8 mouse cellular contexts compared by ENCODE assay signal in the genomic region with DNA sequence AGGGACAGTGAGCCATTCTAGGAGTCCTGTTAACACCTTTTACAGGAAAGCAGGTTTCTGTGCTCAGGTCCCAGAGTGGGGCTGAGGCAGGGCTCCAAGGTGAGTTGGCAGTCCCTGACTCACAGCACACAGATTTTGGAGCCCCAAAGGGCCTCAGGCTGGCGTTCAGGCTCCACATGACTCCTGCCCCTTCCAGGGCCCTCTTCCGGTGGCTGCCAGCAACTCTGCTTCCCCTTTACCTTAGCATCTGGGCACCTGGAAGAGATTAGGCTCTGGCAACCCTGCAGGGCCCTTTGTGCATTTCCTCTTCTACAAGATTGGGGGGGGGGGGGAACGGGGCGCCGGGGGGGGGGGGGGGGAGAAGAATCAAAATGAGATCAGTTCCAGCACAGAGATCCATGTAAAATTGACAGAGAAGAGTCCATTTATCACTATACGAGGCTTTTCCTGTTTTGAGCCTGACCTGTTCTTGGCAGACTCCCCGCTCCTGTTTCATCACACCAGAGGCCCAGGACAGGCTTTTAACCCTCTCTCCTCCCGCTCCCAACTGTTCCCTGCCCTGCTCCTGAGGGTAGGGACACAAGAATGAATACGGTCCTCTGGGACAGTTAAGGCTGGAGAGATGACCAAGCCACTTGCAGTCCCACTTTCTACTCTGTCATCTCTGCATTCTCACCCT.
DNase-seq lines count a peak whose midpoint lies in the region; TF ChIP-seq lines count a peak whose summit lies in the region.
"Had no signal": no experiment of that assay in that cellular context is flagged by ENCODE, and none has a peak within 500 bp of the region (broad histone marks: within the 10 kb centered on the region; RNA-seq: fewer than 3 reads in every experiment).

No protein-coding gene starts in this region.

- no peak overlapping the region for H3K27ac ChIP-seq in MEL (ENCODE audit: control insufficient read depth, low read depth, low read length)
- H3K27ac ChIP-seq in thymus, adult 2 months (ENCODE audit: control insufficient read depth, insufficient read depth, low read length): no peak overlapping the region
- H3K27ac ChIP-seq: midbrain, embryonic 12.5 days had no signal

- no peak overlapping the region for H3K4me3 ChIP-seq in MEL (ENCODE audit: control insufficient read depth in 1 of 2, insufficient read depth in 1 of 2, low read depth in 2 of 2, low read length in 2 of 2)
- no peak overlapping the region for H3K4me3 ChIP-seq in thymus, adult 2 months (ENCODE audit: control insufficient read depth, insufficient read depth, low read length)
- H3K4me3 ChIP-seq: midbrain, embryonic 12.5 days had no signal

- H3K36me3 ChIP-seq in MEL (ENCODE audit: control insufficient read depth in 1 of 2, insufficient read depth in 2 of 2, low read length in 2 of 2): no peaks in the 10 kb centered on the region
- H3K36me3 ChIP-seq in thymus, adult 2 months (ENCODE audit: control insufficient read depth, insufficient read depth, low read length): no peaks in the 10 kb centered on the region
- H3K36me3 ChIP-seq: midbrain, embryonic 12.5 days had no signal

- H3K9ac ChIP-seq in MEL (ENCODE audit: control insufficient read depth, low read depth, low read length, poor library complexity, severe bottlenecking): no peak overlapping the region
- H3K9ac ChIP-seq: midbrain, embryonic 12.5 days had no signal

- no peak for TF ChIP-seq EP300 in MEL (IDR thresholded peaks at IDR 0.05; ENCODE audit: low read depth in 1 of 2, low read length in 2 of 2)

- WGBS in thymus, adult 2 months: 25% methylated on average over 8 of the region's 9 CpGs

- no peaks in the 10 kb centered on the region for H3K9me3 ChIP-seq in MEL (replicated peaks; ENCODE audit: insufficient read depth, low read length)
- H3K9me3 ChIP-seq: midbrain, embryonic 12.5 days had no signal

- TF ChIP-seq RAD21 in MEL (IDR thresholded peaks at IDR 0.05; ENCODE audit: low read depth, low read length): no peak

- no peaks in the 10 kb centered on the region for H3K79me2 ChIP-seq in MEL (ENCODE audit: control insufficient read depth, insufficient read depth, low read length, poor library complexity)

- no peak for TF ChIP-seq POLR2A in MEL (IDR thresholded peaks at IDR 0.05; ENCODE audit: control insufficient read depth in 1 of 2, insufficient read depth in 1 of 2, low read depth in 1 of 2, low read length in 2 of 2, poor library complexity in 1 of 2)
- TF ChIP-seq POLR2A in thymus, adult 2 months (IDR thresholded peaks at IDR 0.05; ENCODE audit: control insufficient read depth, extremely low read depth, insufficient read depth, low read length, poor library complexity): no peak

- TF ChIP-seq CTCF in MEL (IDR thresholded peaks at IDR 0.05 in 2 of 3, conservative IDR thresholded peaks at IDR 0.05 in 1 of 3; ENCODE audit: control insufficient read depth in 1 of 3, insufficient read depth in 1 of 3, low read depth in 2 of 3, low read length in 3 of 3, poor library complexity in 1 of 3, severe bottlenecking in 1 of 3): no peak
- no peak for TF ChIP-seq CTCF in thymus, adult 2 months (IDR thresholded peaks at IDR 0.05; ENCODE audit: borderline replicate concordance, control insufficient read depth, extremely low read depth, insufficient read depth, low read length, poor library complexity)

- DNase-seq in B cell, adult 2 months: peak; percentile 44 to 49
- peak; percentile 15 for DNase-seq in MEL (ENCODE audit: low read depth, low spot score)
- DNase-seq in embryo, embryonic 10.5 days (ENCODE audit: low spot score): peak; percentile 45
- DNase-seq in kidney, postnatal 25 days: peak; percentile 49 to 62
- peak; percentile 32 for DNase-seq in thymus, adult 2 months
- DNase-seq in retina, postnatal 1 day: no peak
- no peak for DNase-seq in left cerebral cortex, adult 18-20 months (ENCODE audit: low spot score in 2 of 2)

- no peaks in the 10 kb centered on the region for H3K27me3 ChIP-seq in MEL (ENCODE audit: control insufficient read depth in 1 of 2, insufficient read depth in 2 of 2, low read length in 2 of 2)
- no peaks in the 10 kb centered on the region for H3K27me3 ChIP-seq in thymus, adult 2 months (ENCODE audit: control insufficient read depth, insufficient read depth, low read length)
- H3K27me3 ChIP-seq: midbrain, embryonic 12.5 days had no signal

- no peaks in the 10 kb centered on the region for H3K4me1 ChIP-seq in MEL (ENCODE audit: control insufficient read depth in 1 of 2, insufficient read depth in 2 of 2, low read length in 2 of 2)
- H3K4me1 ChIP-seq in thymus, adult 2 months (replicated peaks; ENCODE audit: control insufficient read depth, insufficient read depth, low read length): peaks cover 12% of the 10 kb centered on the region

TF ChIP-seq in MEL, 35 proteins besides CTCF, POLR2A, EP300 and RAD21:
- no peak for TF ChIP-seq ETS1 (IDR thresholded peaks at IDR 0.05; ENCODE audit: low read depth, low read length)
- no peak for TF ChIP-seq MYB (IDR thresholded peaks at IDR 0.05; ENCODE audit: low read depth, low read length)
- TF ChIP-seq POLR2AphosphoS5 (IDR thresholded peaks at IDR 0.05; ENCODE audit: borderline replicate concordance, low read depth, low read length): no peak
- no peak for TF ChIP-seq USF1 (IDR thresholded peaks at IDR 0.05; ENCODE audit: low read depth, low read length)
- TF ChIP-seq TCF12 (IDR thresholded peaks at IDR 0.05; ENCODE audit: low read depth, low read length): no peak

Comparison
In these comparisons a context has a peak if more than half of its experiments do, and no peak if none do; other contexts are left out.
1. DNase-seq: peak in B cell, adult 2 months (2 of 2), MEL (single experiment), embryo, embryonic 10.5 days (single experiment), kidney, postnatal 25 days (2 of 2) and thymus, adult 2 months (single experiment); none in retina, postnatal 1 day (single experiment) and left cerebral cortex, adult 18-20 months (0 of 2).